Mouse (Mus musculus) liver, embryonic 13.5 days (tissue): ENCODE data around the gene Ptprd. TPM values are rescaled to one million over a fixed set of nuclear protein-coding genes. Genes with fewer than 3 reads are reported as not detected.

Source experiments
- ATAC-seq: fragments of 200-750 bp; cut with Nextera tagmentation; 2 replicates; pipeline ENCODE4 v1.8.0; 2017; ENCODE audit warnings: low read depth, mild to moderate bottlenecking, moderate number of reproducible peaks, moderate library complexity
- DNase-seq: peaks from one replicate; pipeline ENCODE4 v3.0.0; 2022
- H3K27ac ChIP-seq: fragments of 300-500 bp; sonication (generic); 2 replicates; pipeline ENCODE4 v1.5.1; 2015; ENCODE audit warnings: moderate library complexity, mild to moderate bottlenecking, inconsistent platforms
- H3K27me3 ChIP-seq: fragments of 300-500 bp; sonication (generic); 2 replicates; pipeline ENCODE4 v1.6.1; 2015; ENCODE audit warnings: mild to moderate bottlenecking, inconsistent platforms
- H3K36me3 ChIP-seq: fragments of 300-500 bp; sonication (generic); 2 replicates; pipeline ENCODE4 v1.6.1; 2015; ENCODE audit warnings: mild to moderate bottlenecking, inconsistent platforms
- H3K4me1 ChIP-seq: fragments of 300-500 bp; sonication (generic); replicated peaks from 2 replicates; pipeline ENCODE4 v1.6.1; 2015; ENCODE audit warnings: inconsistent platforms
- H3K4me2 ChIP-seq: fragments of 300-500 bp; sonication (generic); 2 replicates; pipeline ENCODE4 v1.6.1; 2015; ENCODE audit warnings: inconsistent platforms, mild to moderate bottlenecking, moderate library complexity
- H3K4me3 ChIP-seq: fragments of 300-500 bp; sonication (generic); replicated peaks from 2 replicates; pipeline ENCODE4 v1.5.1; 2015; ENCODE audit warnings: mild to moderate bottlenecking, inconsistent platforms
- H3K9ac ChIP-seq: fragments of 300-500 bp; sonication (generic); 2 replicates; pipeline ENCODE4 v1.6.1; 2015; ENCODE audit warnings: mild to moderate bottlenecking, inconsistent platforms
- H3K9me3 ChIP-seq: fragments of 300-500 bp; sonication (generic); replicated peaks from 2 replicates; pipeline ENCODE4 v1.6.1; 2016; ENCODE audit warnings: inconsistent platforms
- WGBS: fragments of 180-500 bp; shearing (Covaris S2); methylation state at CpG from one replicate; pipeline ENCODE4 v1.1.7; 2015; ENCODE audit not compliant: insufficient replicate concordance; 5-methylcytosine and 5-hydroxymethylcytosine counted together
- polyA plus RNA-seq: library from polyadenylated mRNA; unstranded; fragments of >200 nt; fragmentation: Nextera tagmentation; extraction: Ambion mirVana; gene quantifications from 2 replicates; pipeline ENCODE4 v1.2.1, GENCODE M21; 2015

The Ptprd gene
- polyA plus RNA-seq, 1 experiment from 2014 or later = 1.8 TPM

DNA sequence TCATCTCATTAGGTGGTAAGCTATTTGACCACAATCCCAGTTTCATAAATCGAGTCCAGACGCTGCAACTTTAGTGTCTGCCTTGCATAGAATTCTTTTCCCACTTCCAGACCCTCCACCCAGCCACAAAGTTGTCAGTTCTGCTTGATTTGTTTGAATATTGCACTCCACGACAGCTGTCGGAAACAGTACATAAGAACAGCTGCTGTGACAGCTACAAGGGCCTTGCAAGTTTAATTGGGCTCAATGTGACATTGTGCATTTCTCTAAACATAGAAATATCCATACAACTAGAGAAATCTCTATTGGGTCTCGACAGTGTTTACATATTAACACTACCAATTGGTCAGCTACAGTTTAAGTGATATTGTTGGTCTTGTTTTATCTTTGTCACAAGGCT is 1887.3 kb downstream of the Ptprd start:
- Histone ChIP-seq H3K9me3 (no peaks in the 10 kb centered on the region), H3K36me3 (no peaks in the 10 kb centered on the region), H3K9ac (no peak overlapping the region), H3K27me3 (no peaks in the 10 kb centered on the region), H3K27ac (no peak overlapping the region), H3K4me1 (no peaks in the 10 kb centered on the region), H3K4me3 (no peak overlapping the region), H3K4me2 (no peak overlapping the region)
- no peak for ATAC-seq
- DNase-seq = no peak
- 65% methylated on average over 5 of the region's 5 CpGs for WGBS

DNA sequence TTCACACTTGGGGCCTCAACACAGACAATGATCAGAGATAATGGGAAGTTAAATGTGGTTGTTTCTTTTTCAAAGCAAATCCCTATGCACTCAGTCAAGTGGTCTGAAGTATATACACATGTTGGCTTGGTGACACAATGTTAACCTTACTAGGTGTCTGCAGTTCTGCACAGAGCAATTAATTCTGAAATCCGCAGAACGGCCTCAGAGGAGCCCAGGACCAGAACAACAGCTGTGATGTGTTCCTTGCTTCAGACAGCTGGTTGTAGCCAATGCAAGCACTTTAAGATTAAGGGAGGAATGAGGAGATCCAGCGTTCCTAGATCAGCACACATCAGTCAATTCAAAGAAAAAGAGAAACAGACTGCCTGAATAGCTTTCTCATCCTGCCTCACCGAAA is 1891.9 kb downstream of the Ptprd start:
- no peak for DNase-seq
- WGBS = 65% methylated on average over 4 of the region's 4 CpGs
- ATAC-seq = no peak

DNA sequence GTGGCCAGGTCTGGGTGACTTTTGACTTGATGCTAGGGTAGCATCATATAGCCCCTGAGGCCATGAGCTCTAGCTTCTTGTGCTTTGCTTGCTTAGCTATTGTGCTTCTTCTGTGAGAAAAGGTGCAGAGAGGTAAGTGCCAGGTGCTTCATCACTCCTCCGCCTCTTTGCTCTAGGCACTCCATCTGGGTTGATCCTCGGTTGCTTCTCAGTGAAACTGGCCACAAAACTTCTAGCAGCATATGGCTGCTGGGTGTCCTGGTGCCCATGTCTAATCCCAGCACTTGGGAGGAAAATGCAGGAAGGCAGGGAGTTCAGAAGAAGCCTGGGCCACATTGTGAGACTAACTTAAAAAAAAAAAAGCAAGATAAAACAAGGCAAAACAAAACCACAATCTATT is 1895.8 kb downstream of the Ptprd start:
- no peak overlapping the region for H3K27ac ChIP-seq
- ATAC-seq (no peak), DNase-seq (no peak)
- WGBS = 67% methylated on average over 2 of the region's 2 CpGs
- no peaks in the 10 kb centered on the region for H3K9me3 ChIP-seq
- H3K4me3 ChIP-seq = no peak overlapping the region
- no peak overlapping the region for H3K9ac ChIP-seq
- no peaks in the 10 kb centered on the region for H3K4me1 ChIP-seq
- no peaks in the 10 kb centered on the region for H3K36me3 ChIP-seq
- no peaks in the 10 kb centered on the region for H3K27me3 ChIP-seq
- H3K4me2 ChIP-seq = no peak overlapping the region

More for the DNA sequence above, 1891.9 kb downstream of the Ptprd start:
- Histone ChIP-seq H3K4me2 (no peak overlapping the region), H3K9ac (no peak overlapping the region), H3K36me3 (no peaks in the 10 kb centered on the region), H3K27ac (no peak overlapping the region), H3K4me3 (no peak overlapping the region), H3K27me3 (no peaks in the 10 kb centered on the region), H3K9me3 (no peaks in the 10 kb centered on the region), H3K4me1 (no peaks in the 10 kb centered on the region)

DNA sequence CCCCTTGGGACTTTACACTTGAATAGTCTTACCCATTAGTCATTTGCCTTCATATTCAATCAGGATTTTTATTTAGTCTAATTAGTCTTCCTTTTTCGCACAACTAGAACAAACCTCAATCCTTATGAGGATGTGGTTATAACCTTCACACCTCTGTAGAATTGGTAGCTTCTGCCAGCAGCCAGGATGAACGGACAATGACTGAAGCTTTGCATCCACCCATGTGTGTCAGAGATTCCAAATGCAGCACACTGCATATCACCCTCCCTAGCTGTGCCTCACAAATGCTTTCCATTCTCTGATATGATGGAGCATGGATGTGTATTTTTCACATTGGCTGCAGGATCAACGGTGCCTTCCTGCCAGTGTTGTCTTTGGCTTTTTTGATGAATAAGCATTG is 1898.0 kb downstream of the Ptprd start:
- Histone ChIP-seq H3K4me1 (no peaks in the 10 kb centered on the region), H3K36me3 (no peaks in the 10 kb centered on the region), H3K4me3 (no peak overlapping the region), H3K27me3 (no peaks in the 10 kb centered on the region), H3K4me2 (no peak overlapping the region), H3K9me3 (no peaks in the 10 kb centered on the region), H3K9ac (no peak overlapping the region), H3K27ac (no peak overlapping the region)
- WGBS = 70% methylated on average over 3 of the region's 3 CpGs
- ATAC-seq (no peak), DNase-seq (no peak)

DNA sequence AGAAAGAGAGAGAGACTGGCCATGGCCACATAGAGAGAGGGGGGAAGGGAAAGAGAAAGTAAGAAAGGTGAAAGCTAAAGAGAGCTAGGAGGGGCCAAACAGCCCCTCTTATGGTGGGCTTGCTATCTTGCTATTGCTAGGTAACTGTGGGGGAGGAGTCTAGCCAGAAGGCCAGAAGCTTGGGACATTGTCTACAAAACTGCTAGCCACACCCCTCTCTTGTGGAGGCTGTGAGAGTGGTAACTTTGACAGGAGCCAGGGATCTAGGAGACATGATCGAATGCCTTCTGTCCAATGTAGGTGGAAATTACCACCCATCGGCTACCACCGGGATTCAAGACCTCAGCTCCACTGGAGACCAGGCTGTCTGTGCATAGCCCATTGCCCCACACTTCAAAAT is 1899.2 kb downstream of the Ptprd start:
- no peak for ATAC-seq
- 59% methylated on average over 3 of the region's 3 CpGs for WGBS
- Histone ChIP-seq H3K36me3 (no peaks in the 10 kb centered on the region), H3K4me2 (no peak overlapping the region), H3K27ac (no peak overlapping the region), H3K27me3 (no peaks in the 10 kb centered on the region), H3K4me1 (no peaks in the 10 kb centered on the region), H3K9me3 (no peaks in the 10 kb centered on the region), H3K4me3 (no peak overlapping the region), H3K9ac (no peak overlapping the region)
- no peak for DNase-seq

DNA sequence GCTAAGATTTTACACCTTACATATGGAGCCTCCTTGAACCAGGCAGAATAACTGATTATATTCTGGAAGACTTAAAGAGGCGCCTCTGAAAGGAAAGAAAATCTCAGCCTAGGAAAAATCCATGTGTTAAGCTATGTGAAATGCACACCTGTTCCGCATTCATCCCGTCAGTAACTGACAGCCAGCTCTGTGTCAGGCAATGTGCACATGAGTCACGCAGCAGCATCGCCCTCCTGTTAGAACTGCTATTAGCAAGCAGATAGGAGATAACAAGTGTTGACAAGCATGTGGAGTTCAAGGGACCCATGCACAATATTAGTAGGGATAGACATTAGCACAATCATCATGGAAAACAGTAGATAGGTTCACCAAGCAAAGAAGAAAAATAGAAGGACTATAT is 1905.8 kb downstream of the Ptprd start:
- no peak for ATAC-seq
- no peak overlapping the region for H3K4me2 ChIP-seq
- WGBS = 67% methylated on average over 5 of the region's 5 CpGs

DNA sequence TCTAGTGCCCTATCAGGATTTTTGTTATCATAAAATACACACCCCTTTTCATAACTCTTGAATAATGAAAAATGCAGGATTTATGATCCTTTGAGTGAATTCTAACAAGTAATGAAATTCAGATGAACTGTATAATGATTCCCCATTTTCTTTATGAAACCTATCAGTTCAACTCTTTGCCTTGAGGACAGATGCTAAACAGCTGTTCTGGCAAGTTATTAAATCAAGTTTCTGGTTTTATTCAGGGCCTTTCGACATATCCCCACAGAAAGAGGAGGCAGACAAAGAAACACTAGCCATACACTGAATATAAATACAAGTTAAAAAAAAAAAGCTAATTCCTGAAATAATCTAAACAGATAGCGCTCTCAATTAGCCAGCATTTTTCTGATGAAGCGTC is 1914.4 kb downstream of the Ptprd start:
- DNase-seq (no peak), ATAC-seq (no peak)
- no peaks in the 10 kb centered on the region for H3K36me3 ChIP-seq
- H3K4me3 ChIP-seq = no peak overlapping the region
- H3K4me2 ChIP-seq = no peak overlapping the region
- no peaks in the 10 kb centered on the region for H3K9me3 ChIP-seq
- no peaks in the 10 kb centered on the region for H3K4me1 ChIP-seq
- WGBS = 66% methylated on average over 3 of the region's 3 CpGs
- no peaks in the 10 kb centered on the region for H3K27me3 ChIP-seq
- H3K27ac ChIP-seq = no peak overlapping the region
- H3K9ac ChIP-seq = no peak overlapping the region

More for the DNA sequence above, 1905.8 kb downstream of the Ptprd start:
- Histone ChIP-seq H3K27me3 (no peaks in the 10 kb centered on the region), H3K9me3 (no peaks in the 10 kb centered on the region), H3K4me1 (no peaks in the 10 kb centered on the region), H3K4me3 (no peak overlapping the region), H3K27ac (no peak overlapping the region), H3K36me3 (no peaks in the 10 kb centered on the region), H3K9ac (no peak overlapping the region)
- no peak for DNase-seq

DNA sequence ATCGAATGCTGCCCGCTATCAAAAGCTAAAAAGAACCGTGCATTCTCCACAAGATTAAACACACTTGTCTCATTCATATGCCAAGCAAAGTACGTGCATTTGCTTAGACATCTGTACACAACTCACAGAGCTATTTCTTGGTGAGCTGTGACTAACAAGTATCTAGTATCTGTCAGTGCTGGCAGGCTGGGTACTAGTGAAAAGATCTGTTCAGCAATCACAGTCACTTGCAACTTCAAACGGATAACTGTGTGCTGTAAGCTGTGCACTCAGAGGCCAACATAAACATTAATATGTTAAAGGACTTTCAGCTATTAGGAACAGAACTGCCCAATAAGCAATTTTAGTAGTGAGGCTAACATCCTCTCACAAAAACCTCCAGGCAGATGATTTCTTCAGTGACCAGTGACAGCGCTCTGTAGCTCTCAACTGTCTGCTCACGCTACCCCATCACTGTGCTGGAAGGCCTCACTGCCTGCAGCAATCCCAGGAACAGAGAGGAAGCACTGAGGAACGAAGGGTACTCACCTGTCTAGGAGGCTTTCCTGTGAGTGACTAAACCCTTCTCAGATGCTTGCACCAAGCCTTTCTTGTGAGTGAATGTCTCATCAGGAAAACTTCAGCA is 1918.9 kb downstream of the Ptprd start:
- H3K27ac ChIP-seq = no peak overlapping the region
- H3K4me3 ChIP-seq = no peak overlapping the region
- no peaks in the 10 kb centered on the region for H3K27me3 ChIP-seq
- no peak overlapping the region for H3K9ac ChIP-seq
- no peaks in the 10 kb centered on the region for H3K9me3 ChIP-seq
- no peak for DNase-seq
- no peak for ATAC-seq
- WGBS = 67% methylated on average over 8 of the region's 8 CpGs
- H3K4me2 ChIP-seq = no peak overlapping the region
- no peaks in the 10 kb centered on the region for H3K4me1 ChIP-seq
- H3K36me3 ChIP-seq = no peaks in the 10 kb centered on the region

DNA sequence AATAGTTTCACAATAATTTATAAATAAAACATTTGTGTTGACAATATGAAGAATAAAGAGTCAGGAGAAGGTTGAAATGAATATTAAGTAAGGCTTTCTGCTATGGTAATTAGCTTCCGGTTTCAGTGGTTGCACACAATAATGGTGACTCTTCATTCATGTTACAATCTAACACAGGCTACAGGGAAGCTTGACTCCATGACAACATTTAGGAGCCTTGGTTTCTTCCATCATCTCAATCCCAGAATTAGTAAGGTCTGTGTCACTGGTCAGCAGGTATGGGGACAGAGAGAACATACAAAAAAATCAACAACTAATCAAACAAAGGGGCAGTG is 1921.3 kb downstream of the Ptprd start:
- Histone ChIP-seq H3K4me1 (no peaks in the 10 kb centered on the region), H3K4me2 (no peak overlapping the region), H3K27me3 (no peaks in the 10 kb centered on the region), H3K9me3 (no peaks in the 10 kb centered on the region), H3K9ac (no peak overlapping the region), H3K36me3 (no peaks in the 10 kb centered on the region), H3K4me3 (no peak overlapping the region), H3K27ac (no peak overlapping the region)
- 74% methylated on average over 1 of the region's 1 CpGs for WGBS
- DNase-seq (no peak), ATAC-seq (no peak)

DNA sequence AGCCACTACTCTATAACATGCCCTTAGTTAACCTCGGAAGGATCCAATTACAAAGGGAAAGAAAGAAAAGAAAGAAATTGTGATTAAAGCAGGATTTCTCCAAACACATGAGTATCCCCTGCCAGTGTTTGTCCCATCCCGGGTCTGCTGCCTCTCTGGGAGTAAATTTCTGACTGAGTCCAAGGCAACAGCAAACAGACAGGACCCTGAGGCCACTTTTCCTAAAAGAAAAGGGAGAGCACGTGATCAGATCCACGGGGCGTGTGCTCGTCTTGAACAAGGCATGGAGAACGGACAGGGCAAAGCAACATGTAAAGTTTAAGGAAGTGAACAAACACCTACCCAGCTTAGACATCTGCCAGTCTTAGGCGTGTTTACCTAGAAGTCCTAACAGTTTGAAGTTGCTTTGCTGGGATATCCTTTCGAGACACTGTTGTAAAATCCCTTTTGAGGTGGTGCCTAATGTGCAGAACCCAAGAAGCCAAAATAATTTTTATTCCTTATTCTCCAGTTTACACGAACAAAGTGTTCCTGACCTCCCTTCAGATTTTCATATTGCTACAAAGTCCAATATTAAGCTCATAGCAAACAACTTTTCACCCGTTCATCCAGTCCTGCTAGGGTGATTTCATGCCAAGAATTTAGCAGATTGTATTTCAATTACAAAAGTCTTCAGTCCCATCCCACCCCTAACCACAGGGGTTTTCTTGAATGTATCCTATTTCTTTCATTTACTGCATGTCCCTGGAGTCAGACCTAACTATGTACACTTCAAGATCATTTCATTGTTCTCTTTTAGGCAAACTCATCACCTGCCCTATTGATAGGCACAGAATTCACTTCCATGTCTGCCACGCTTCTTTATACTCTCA is 1921.9 kb downstream of the Ptprd start:
- Histone ChIP-seq H3K4me2 (no peak overlapping the region), H3K4me1 (no peaks in the 10 kb centered on the region), H3K9ac (no peak overlapping the region), H3K27me3 (no peaks in the 10 kb centered on the region), H3K27ac (no peak overlapping the region), H3K4me3 (no peak overlapping the region), H3K9me3 (no peaks in the 10 kb centered on the region), H3K36me3 (no peaks in the 10 kb centered on the region)
- ATAC-seq = no peak
- 59% methylated on average over 12 of the region's 12 CpGs for WGBS
- no peak for DNase-seq

DNA sequence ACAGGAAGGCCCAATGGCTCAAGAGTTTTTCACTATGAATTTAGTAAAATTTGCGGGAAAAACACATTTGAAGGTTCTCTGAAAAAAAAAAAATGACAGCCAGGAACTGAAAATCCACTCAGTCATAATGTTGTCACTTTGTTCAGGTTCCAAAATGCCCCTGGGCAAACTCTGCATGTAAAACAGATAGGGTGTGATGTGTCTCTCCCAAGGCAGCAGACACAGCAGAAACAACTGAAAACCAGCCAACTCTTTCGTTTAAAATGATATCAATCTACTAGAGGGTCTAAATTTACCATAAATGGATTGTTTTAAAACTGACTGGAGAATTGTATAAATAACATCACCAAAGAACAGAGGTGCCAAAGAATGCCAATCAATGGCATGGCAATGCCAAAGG is 1925.7 kb downstream of the Ptprd start:
- Histone ChIP-seq H3K9me3 (no peaks in the 10 kb centered on the region), H3K27ac (no peak overlapping the region), H3K4me2 (no peak overlapping the region), H3K36me3 (no peaks in the 10 kb centered on the region), H3K4me1 (no peaks in the 10 kb centered on the region), H3K9ac (no peak overlapping the region), H3K4me3 (no peak overlapping the region), H3K27me3 (no peaks in the 10 kb centered on the region)
- 62% methylated on average over 2 of the region's 2 CpGs for WGBS
- ATAC-seq = no peak
- no peak for DNase-seq

DNA sequence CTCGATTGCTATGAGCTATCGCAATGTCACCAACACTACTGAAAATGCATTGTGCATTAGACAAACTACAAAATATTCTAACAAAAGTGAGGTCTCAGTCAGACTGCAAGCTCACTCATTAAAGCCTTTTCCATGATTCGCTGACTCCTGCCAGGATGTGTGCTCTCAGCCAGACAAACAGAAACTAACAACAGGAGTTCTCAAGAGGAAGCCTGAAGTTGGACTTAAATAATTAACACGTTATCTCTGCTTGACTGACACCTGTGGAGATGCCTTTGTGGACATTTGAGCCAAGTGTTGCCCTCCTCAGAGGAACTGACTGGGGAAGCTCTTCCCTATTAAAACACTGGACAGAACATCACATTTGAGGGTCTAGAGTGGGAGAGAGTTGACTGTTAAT is 1928.9 kb downstream of the Ptprd start:
- 49% methylated on average over 4 of the region's 4 CpGs for WGBS
- H3K4me2 ChIP-seq = no peak overlapping the region
- no peak overlapping the region for H3K27ac ChIP-seq
- H3K9me3 ChIP-seq = no peaks in the 10 kb centered on the region
- H3K36me3 ChIP-seq = no peaks in the 10 kb centered on the region
- no peaks in the 10 kb centered on the region for H3K27me3 ChIP-seq
- DNase-seq = no peak
- no peaks in the 10 kb centered on the region for H3K4me1 ChIP-seq
- ATAC-seq = no peak
- H3K9ac ChIP-seq = no peak overlapping the region
- no peak overlapping the region for H3K4me3 ChIP-seq
